Mouse (Mus musculus): Measurements from ENCODE around the gene Cep83. TPM values are rescaled to one million over a fixed set of nuclear protein-coding genes. Genes with fewer than 3 reads are reported as not detected.

Cep83 gene
- polyA plus RNA-seq, 2 experiments: 21.4 to 27.6 TPM

- DNase-seq (ENCODE audit: low spot score): no peak
- Histone ChIP-seq H3K9ac (ENCODE audit: low read depth, low read length, severe bottlenecking) (no peak overlapping the region), H3K4me2 (replicated peaks; ENCODE audit: low read depth, low read length, severe bottlenecking) (no peak overlapping the region), H3K27ac (replicated peaks; ENCODE audit: low read depth, low read length) (no peak overlapping the region), H3K4me1 (ENCODE audit: control insufficient read depth, insufficient read depth, low read length) (no peaks in the 10 kb centered on the region), H3K36me3 (ENCODE audit: control insufficient read depth, insufficient read depth, low read length) (peaks cover 9% of the 10 kb centered on the region), H3K9me3 (ENCODE audit: control insufficient read depth, low read length) (no peaks in the 10 kb centered on the region), H3K4me3 (replicated peaks; ENCODE audit: low read length) (no peak overlapping the region), H3K27me3 (ENCODE audit: control insufficient read depth, insufficient read depth, low read length) (no peaks in the 10 kb centered on the region)
- ATAC-seq (ENCODE audit: low FRiP score, low read depth): no peak
- 94% methylated on average over 3 of the region's 3 CpGs for WGBS
- no peak for TF ChIP-seq POLR2A (IDR thresholded peaks at IDR 0.05; ENCODE audit: borderline replicate concordance, extremely low read depth, insufficient read depth, insufficient read length)
These were observed 42.0 kb downstream of the Cep83 start for GRCm38 (mm10) chr10:94730445-94730844.

DNA sequence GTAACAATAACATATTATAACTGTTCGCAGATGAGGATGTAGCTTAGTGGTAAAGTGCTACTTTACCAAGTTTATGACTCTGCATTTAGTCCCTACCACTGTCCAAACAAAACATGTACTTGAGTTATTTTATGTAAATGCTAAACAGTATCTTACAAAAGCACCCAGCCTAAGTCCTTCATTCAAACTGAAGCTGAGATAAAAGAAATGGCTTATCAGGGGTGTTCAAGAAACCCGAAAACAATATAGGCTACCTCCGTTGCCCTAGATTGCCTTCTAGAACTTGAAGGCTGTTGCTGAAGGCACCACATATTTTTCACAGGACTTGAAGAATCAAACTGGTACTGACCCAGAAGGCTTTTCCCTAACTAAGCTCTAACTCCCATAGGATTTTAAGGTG, 46.4 kb downstream of the Cep83 start:
- no peak overlapping the region for H3K4me2 ChIP-seq (replicated peaks; ENCODE audit: low read depth, low read length, severe bottlenecking)
- no peak overlapping the region for H3K27ac ChIP-seq (replicated peaks; ENCODE audit: low read depth, low read length)
- no peak for ATAC-seq (ENCODE audit: low FRiP score, low read depth)
- WGBS: 95% methylated on average over 3 of the region's 3 CpGs
- no peak overlapping the region for H3K9ac ChIP-seq (ENCODE audit: low read depth, low read length, severe bottlenecking)
- H3K4me3 ChIP-seq (replicated peaks; ENCODE audit: low read length): no peak overlapping the region
- H3K9me3 ChIP-seq (ENCODE audit: control insufficient read depth, low read length): no peaks in the 10 kb centered on the region
- no peak for TF ChIP-seq POLR2A (IDR thresholded peaks at IDR 0.05; ENCODE audit: borderline replicate concordance, extremely low read depth, insufficient read depth, insufficient read length)
- H3K36me3 ChIP-seq (ENCODE audit: control insufficient read depth, insufficient read depth, low read length): no peaks in the 10 kb centered on the region
- DNase-seq (ENCODE audit: low spot score): no peak
- no peaks in the 10 kb centered on the region for H3K4me1 ChIP-seq (ENCODE audit: control insufficient read depth, insufficient read depth, low read length)
- no peaks in the 10 kb centered on the region for H3K27me3 ChIP-seq (ENCODE audit: control insufficient read depth, insufficient read depth, low read length)

- H3K27me3 ChIP-seq (ENCODE audit: control insufficient read depth, insufficient read depth, low read length): no peaks in the 10 kb centered on the region
- 89% methylated on average over 2 of the region's 2 CpGs for WGBS
- DNase-seq (ENCODE audit: low spot score): no peak
These were observed 51.8 kb downstream of the Cep83 start for GRCm38 (mm10) chr10:94740221-94740620.

DNA sequence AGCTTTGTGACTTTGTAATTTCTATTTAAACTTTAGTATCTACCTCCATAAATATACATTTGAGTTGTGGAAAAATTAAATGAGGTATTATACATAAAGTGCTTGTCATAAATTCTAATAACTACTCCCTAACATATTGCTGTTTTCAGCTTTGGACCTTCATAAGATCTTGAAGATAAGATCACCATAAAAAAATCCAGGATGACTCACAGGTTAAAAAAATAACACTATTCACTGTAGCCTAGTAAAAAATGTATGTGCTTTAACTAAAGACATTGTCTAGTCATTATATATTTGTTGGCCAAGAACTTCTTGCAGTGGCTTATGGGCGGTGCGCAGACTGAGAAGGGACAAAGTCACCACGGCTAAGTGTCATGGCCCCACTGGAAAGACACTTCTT, 53.0 kb downstream of the Cep83 start:
- no peaks in the 10 kb centered on the region for H3K4me1 ChIP-seq (ENCODE audit: control insufficient read depth, insufficient read depth, low read length)
- H3K9ac ChIP-seq (ENCODE audit: low read depth, low read length, severe bottlenecking): no peak overlapping the region
- no peak for TF ChIP-seq POLR2A (IDR thresholded peaks at IDR 0.05; ENCODE audit: borderline replicate concordance, extremely low read depth, insufficient read depth, insufficient read length)
- no peaks in the 10 kb centered on the region for H3K27me3 ChIP-seq (ENCODE audit: control insufficient read depth, insufficient read depth, low read length)
- no peak overlapping the region for H3K4me2 ChIP-seq (replicated peaks; ENCODE audit: low read depth, low read length, severe bottlenecking)
- no peaks in the 10 kb centered on the region for H3K9me3 ChIP-seq (ENCODE audit: control insufficient read depth, low read length)
- no peak for ATAC-seq (ENCODE audit: low FRiP score, low read depth)
- peaks cover 3% of the 10 kb centered on the region for H3K36me3 ChIP-seq (ENCODE audit: control insufficient read depth, insufficient read depth, low read length)
- no peak overlapping the region for H3K27ac ChIP-seq (replicated peaks; ENCODE audit: low read depth, low read length)
- DNase-seq (ENCODE audit: low spot score): no peak
- 98% methylated on average over 3 of the region's 3 CpGs for WGBS
- H3K4me3 ChIP-seq (replicated peaks; ENCODE audit: low read length): no peak overlapping the region

More at GRCm38 (mm10) chr10:94740221-94740620, 51.8 kb downstream of the Cep83 start:
- Histone ChIP-seq H3K4me1 (ENCODE audit: control insufficient read depth, insufficient read depth, low read length) (no peaks in the 10 kb centered on the region), H3K4me3 (replicated peaks; ENCODE audit: low read length) (no peak overlapping the region), H3K27ac (replicated peaks; ENCODE audit: low read depth, low read length) (no peak overlapping the region), H3K4me2 (replicated peaks; ENCODE audit: low read depth, low read length, severe bottlenecking) (no peak overlapping the region), H3K9me3 (ENCODE audit: control insufficient read depth, low read length) (no peaks in the 10 kb centered on the region), H3K36me3 (ENCODE audit: control insufficient read depth, insufficient read depth, low read length) (peaks cover 3% of the 10 kb centered on the region), H3K9ac (ENCODE audit: low read depth, low read length, severe bottlenecking) (no peak overlapping the region)
- no peak for TF ChIP-seq POLR2A (IDR thresholded peaks at IDR 0.05; ENCODE audit: borderline replicate concordance, extremely low read depth, insufficient read depth, insufficient read length)
- ATAC-seq (ENCODE audit: low FRiP score, low read depth): no peak

DNA sequence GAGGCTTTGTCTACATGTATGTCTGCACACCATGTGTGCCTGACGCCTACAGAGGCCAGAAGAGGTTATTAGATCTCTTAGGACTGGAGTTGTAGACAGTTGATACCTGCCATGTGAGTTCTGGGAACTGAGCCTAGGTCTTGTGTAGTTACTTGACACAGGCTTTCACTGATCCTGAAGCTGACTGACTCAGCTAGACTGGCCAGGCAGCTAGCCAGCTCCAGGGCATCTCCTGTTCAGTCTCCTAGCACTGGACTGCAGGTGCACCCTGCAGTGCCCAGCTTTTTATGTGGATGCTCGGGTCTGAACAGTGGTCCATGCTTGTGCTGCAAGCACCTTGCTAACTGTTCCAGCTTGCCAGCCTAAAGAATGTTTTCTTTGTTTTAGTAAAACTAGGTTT, 58.6 kb downstream of the Cep83 start:
- H3K27ac ChIP-seq (replicated peaks; ENCODE audit: low read depth, low read length): no peak overlapping the region
- H3K27me3 ChIP-seq (ENCODE audit: control insufficient read depth, insufficient read depth, low read length): no peaks in the 10 kb centered on the region
- ATAC-seq (ENCODE audit: low FRiP score, low read depth) (no peak), DNase-seq (ENCODE audit: low spot score) (no peak)
- no peak overlapping the region for H3K9ac ChIP-seq (ENCODE audit: low read depth, low read length, severe bottlenecking)
- no peak overlapping the region for H3K4me2 ChIP-seq (replicated peaks; ENCODE audit: low read depth, low read length, severe bottlenecking)
- no peaks in the 10 kb centered on the region for H3K4me1 ChIP-seq (ENCODE audit: control insufficient read depth, insufficient read depth, low read length)
- 64% methylated on average over 2 of the region's 2 CpGs for WGBS
- no peaks in the 10 kb centered on the region for H3K9me3 ChIP-seq (ENCODE audit: control insufficient read depth, low read length)
- peaks cover 15% of the 10 kb centered on the region for H3K36me3 ChIP-seq (ENCODE audit: control insufficient read depth, insufficient read depth, low read length)
- H3K4me3 ChIP-seq (replicated peaks; ENCODE audit: low read length): no peak overlapping the region
- TF ChIP-seq POLR2A (IDR thresholded peaks at IDR 0.05; ENCODE audit: borderline replicate concordance, extremely low read depth, insufficient read depth, insufficient read length): no peak

- H3K36me3 ChIP-seq (ENCODE audit: control insufficient read depth, insufficient read depth, low read length): 0 out of 2 replicates have a peak, but pooled peaks cover 6% of the 10 kb centered on the region
- ATAC-seq (ENCODE audit: low FRiP score, low read depth): no peak
- WGBS: 43% methylated on average over 3 of the region's 3 CpGs
- peak; percentile 33 for DNase-seq (ENCODE audit: low spot score)
- no peak overlapping the region for H3K4me2 ChIP-seq (replicated peaks; ENCODE audit: low read depth, low read length, severe bottlenecking)
- no peak overlapping the region for H3K9ac ChIP-seq (ENCODE audit: low read depth, low read length, severe bottlenecking)
- no peak overlapping the region for H3K27ac ChIP-seq (replicated peaks; ENCODE audit: low read depth, low read length)
- H3K27me3 ChIP-seq (ENCODE audit: control insufficient read depth, insufficient read depth, low read length): no peaks in the 10 kb centered on the region
- H3K4me1 ChIP-seq (ENCODE audit: control insufficient read depth, insufficient read depth, low read length): no peaks in the 10 kb centered on the region
- no peak overlapping the region for H3K4me3 ChIP-seq (replicated peaks; ENCODE audit: low read length)
- no peaks in the 10 kb centered on the region for H3K9me3 ChIP-seq (ENCODE audit: control insufficient read depth, low read length)
- TF ChIP-seq POLR2A (IDR thresholded peaks at IDR 0.05; ENCODE audit: borderline replicate concordance, extremely low read depth, insufficient read depth, insufficient read length): no peak
These were observed 83.0 kb downstream of the Cep83 start for GRCm38 (mm10) chr10:94771496-94771895.

All from limb, embryonic 14.5 days (tissue).